Mouse (Mus musculus): ENCODE measurements at regions not wholly inside any gene's neighbourhood (a gene's known extent, or its start where the extent isn't known, plus 50 kb on each side); places are given as distances from the start of the nearest gene placed in this dataset.

- no peak for TF ChIP-seq CTCF (IDR thresholded peaks at IDR 0.05; ENCODE audit: low read depth)
- ATAC-seq (replicated peaks; ENCODE audit: low FRiP score, low read depth) (no peak), DNase-seq (ENCODE audit: low spot score) (no peak)
- H3K27me3 ChIP-seq (ENCODE audit: insufficient read depth, low read length), result no peaks in the 10 kb centered on the region
- no peaks in the 10 kb centered on the region for H3K9me3 ChIP-seq (replicated peaks; ENCODE audit: low read length)
- no peaks in the 10 kb centered on the region for H3K36me3 ChIP-seq (ENCODE audit: insufficient read depth, low read length)
- H3K4me1 ChIP-seq (replicated peaks; ENCODE audit: insufficient read depth, low read length), result no peaks in the 10 kb centered on the region
- H3K4me2 ChIP-seq (ENCODE audit: low read length), result no peak overlapping the region
- H3K27ac ChIP-seq, result no peak overlapping the region
- H3K4me3 ChIP-seq (replicated peaks; ENCODE audit: low read depth, low read length), result no peak overlapping the region
- 68% methylated on average over 10 of the region's 10 CpGs for WGBS
- H3K9ac ChIP-seq (ENCODE audit: low read depth, low read length), result no peak overlapping the region
Observed at GRCm38 (mm10) chr4:54653097-54653776, 291.6 kb upstream of the Zfp462 start.
